Mouse (Mus musculus): ENCODE measurements around the gene Tcte3. TPM values are rescaled to one million over a fixed set of nuclear protein-coding genes. Genes with fewer than 3 reads are reported as not detected.
"Not testable (repeated sequence)": the region's sequence is repeated elsewhere in the genome, so short reads cannot be mapped to it uniquely, and the experiment has no call there.

The Tcte3 gene
- polyA plus RNA-seq (2014; fragmentation: Nextera tagmentation; extraction: Ambion mirVana): 0.97 TPM in 1 of 2 replicates, not detected in the other

DNA sequence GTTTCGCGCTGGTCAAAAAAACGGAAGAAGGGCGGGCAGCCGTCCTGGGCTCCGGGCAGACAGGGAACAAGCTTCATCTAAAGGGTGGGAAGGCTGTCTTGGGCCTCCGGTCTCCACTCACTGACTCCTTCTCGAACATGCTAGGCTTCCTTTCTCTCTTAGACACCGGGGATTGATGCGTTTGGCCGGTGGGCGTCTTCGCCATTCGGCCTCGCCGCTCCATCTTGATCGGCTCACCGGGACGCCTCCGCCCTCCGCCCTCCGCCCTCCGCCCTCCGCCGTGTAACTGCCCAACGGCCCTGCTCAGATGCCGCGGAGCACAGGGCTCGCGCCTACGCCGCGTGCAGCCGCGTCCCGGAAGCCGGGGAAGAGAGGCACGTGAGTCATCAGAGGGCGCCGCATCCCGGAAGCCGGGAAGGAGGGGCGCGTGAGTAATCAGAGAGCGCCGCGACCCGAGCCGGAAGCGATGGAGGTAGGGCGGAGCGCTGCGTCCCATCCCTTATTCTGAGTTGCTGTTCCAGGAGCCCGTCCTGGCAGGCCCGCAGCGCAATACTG, at the start of gene Tcte3, which contains the start of the genes Ermard and Gm3448:
TSS of gene Tcte3 (minus strand) at position 314 of the 555 bp plus-strand sequence.
TSS of gene Ermard (plus strand) at position 34 of the 555 bp plus-strand sequence.
TSS of gene Gm3448 (minus strand) at position 363 of the 555 bp plus-strand sequence.
- H3K36me3 ChIP-seq (ENCODE audit: control insufficient read depth, insufficient read depth, low read length); H3K4me1 ChIP-seq (ENCODE audit: control insufficient read depth, insufficient read depth, low read length); H3K27ac ChIP-seq (ENCODE audit: low read depth, low read length); H3K9ac ChIP-seq (ENCODE audit: low read depth, low read length); H3K4me3 ChIP-seq (ENCODE audit: low read depth, low read length); H3K27me3 ChIP-seq (ENCODE audit: control insufficient read depth, insufficient read depth, low read length); H3K9me3 ChIP-seq (replicated peaks; ENCODE audit: control insufficient read depth, low read length); H3K4me2 ChIP-seq: not testable (repeated sequence)
- ATAC-seq (replicated peaks; ENCODE audit: insufficient number of reproducible peaks, low FRiP score, low TSS enrichment): peak; percentile 97
- WGBS (ENCODE audit: insufficient replicate concordance): 0% methylated on average over 6 of the region's 56 CpGs

DNA sequence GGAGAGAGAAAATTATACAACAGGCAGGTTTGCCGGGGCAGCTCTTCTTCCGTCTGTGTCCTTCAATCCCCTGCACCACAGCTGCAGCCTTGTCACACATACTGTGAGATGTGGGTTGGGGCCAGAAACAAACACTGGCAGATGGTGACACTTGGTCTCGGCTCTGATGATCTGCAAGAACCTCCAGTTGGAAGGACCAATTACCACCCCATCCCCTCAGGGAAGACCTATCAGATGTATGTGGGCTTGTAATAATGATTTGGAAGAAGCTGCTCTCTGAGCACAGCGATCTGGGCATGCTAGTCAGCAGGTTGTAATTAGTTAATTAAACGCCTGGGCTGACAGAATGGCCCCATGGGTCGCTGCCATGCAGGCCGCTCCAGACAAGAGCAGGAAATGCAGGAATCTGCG, 47.3 kb upstream of the Tcte3 start:
- ATAC-seq (replicated peaks; ENCODE audit: insufficient number of reproducible peaks, low FRiP score, low TSS enrichment): no peak
- H3K36me3 ChIP-seq (ENCODE audit: control insufficient read depth, insufficient read depth, low read length): no peaks in the 10 kb centered on the region

DNA sequence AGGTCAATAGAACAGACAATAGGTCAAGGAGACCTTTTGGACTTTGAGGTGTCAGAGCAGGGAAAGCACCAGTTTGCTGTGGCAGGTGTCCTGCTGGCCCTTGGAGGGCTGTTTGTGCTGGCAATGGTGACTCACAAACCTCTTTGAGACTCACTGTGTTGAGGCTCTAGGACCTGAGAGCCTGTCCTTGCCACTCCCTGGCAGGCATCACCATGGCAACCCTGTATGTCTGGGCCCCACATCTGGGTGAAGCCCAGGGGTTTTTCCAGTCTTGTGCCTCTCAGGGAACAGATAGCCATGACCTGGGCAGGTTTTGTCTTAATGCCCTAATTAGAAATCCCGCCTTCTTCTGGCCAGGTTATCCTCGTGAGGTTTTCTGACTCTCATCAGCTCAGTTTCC, 46.9 kb upstream of the Tcte3 start:
- Histone ChIP-seq H3K9ac (ENCODE audit: low read depth, low read length) (no peak overlapping the region), H3K4me2 (no peak overlapping the region), H3K4me1 (ENCODE audit: control insufficient read depth, insufficient read depth, low read length) (peaks cover 4% of the 10 kb centered on the region; the same call in 1 of the 2 replicates), H3K36me3 (ENCODE audit: control insufficient read depth, insufficient read depth, low read length) (no peaks in the 10 kb centered on the region), H3K9me3 (replicated peaks; ENCODE audit: control insufficient read depth, low read length) (no peaks in the 10 kb centered on the region), H3K27ac (ENCODE audit: low read depth, low read length) (no peak overlapping the region), H3K4me3 (ENCODE audit: low read depth, low read length) (no peak overlapping the region), H3K27me3 (ENCODE audit: control insufficient read depth, insufficient read depth, low read length) (peaks cover 8% of the 10 kb centered on the region; the same call in 1 of the 2 replicates)
- WGBS (ENCODE audit: insufficient replicate concordance): 39% methylated on average over 2 of the region's 2 CpGs
- no peak for ATAC-seq (replicated peaks; ENCODE audit: insufficient number of reproducible peaks, low FRiP score, low TSS enrichment)

More for the DNA sequence above, 47.3 kb upstream of the Tcte3 start:
- WGBS (ENCODE audit: insufficient replicate concordance): 31% methylated on average over 8 of the region's 8 CpGs
- H3K4me1 ChIP-seq (ENCODE audit: control insufficient read depth, insufficient read depth, low read length): peaks cover 4% of the 10 kb centered on the region; the same call in 1 of the 2 replicates
- no peak overlapping the region for H3K4me2 ChIP-seq
- 0 out of 2 replicates have a peak, but pooled peaks cover 5% of the 10 kb centered on the region for H3K27me3 ChIP-seq (ENCODE audit: control insufficient read depth, insufficient read depth, low read length)
- no peak overlapping the region for H3K27ac ChIP-seq (ENCODE audit: low read depth, low read length)
- H3K9ac ChIP-seq (ENCODE audit: low read depth, low read length): no peak overlapping the region; the same call in 1 of the 2 replicates
- H3K4me3 ChIP-seq (ENCODE audit: low read depth, low read length): no peak overlapping the region
- no peaks in the 10 kb centered on the region for H3K9me3 ChIP-seq (replicated peaks; ENCODE audit: control insufficient read depth, low read length)

DNA sequence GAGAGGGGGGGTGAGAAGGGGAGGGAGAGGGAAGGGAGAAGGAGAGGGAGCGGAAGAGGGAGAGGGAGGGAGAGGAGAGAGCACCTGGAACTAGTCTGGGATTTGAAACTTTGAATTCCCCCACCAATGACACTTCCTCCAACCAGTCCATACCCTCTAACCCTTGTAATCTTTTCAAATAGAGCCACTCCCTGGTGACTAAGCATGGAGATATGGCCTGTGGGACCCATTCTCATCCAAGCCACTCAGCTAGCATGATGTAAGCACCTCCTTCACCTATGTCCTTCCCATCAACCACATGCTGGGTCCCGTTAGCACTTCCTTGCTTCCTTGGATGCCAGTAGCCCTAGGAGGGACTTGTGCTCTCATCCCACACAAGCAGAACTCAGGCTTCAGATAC, 43.7 kb upstream of the Tcte3 start:
- peak overlapping the region; percentile 78 for H3K27ac ChIP-seq (ENCODE audit: low read depth, low read length)
- H3K27me3 ChIP-seq (ENCODE audit: control insufficient read depth, insufficient read depth, low read length): peaks cover 11% of the 10 kb centered on the region

DNA sequence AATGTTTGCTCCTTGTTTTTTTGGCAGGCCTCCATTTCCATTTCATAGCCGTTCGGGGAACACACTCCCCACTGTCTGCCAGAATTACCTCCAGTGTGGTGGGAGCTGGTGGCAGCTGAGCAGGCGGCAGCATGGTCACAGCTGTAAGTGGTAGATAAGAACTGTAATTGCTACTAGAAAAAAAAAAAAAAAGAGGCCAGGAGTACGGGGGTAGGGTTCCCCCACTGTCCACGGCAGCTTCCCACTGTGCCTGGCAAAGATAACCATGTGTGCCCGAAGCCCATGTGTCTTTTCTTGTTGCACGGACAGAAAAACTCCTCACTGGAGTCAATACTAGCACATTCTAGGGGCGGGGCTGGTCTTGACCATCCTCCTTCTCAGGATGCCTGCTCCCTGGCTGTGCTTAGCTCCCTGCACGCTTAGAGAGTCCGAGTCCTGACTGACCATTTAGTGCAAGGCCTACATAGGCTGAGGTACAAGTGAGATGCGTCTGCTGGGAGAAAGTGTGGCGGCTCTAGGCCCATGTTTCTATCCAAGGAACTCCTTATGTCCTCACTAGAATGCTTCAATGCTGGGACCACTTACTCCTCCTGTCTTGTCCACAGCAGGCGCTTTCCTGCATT, 43.0 kb upstream of the Tcte3 start:
- H3K4me3 ChIP-seq (ENCODE audit: low read depth, low read length): no peak overlapping the region
- WGBS (ENCODE audit: insufficient replicate concordance): 23% methylated on average over 13 of the region's 13 CpGs
- peak; percentile 93 for ATAC-seq (replicated peaks; ENCODE audit: insufficient number of reproducible peaks, low FRiP score, low TSS enrichment)

More for the DNA sequence above, 43.7 kb upstream of the Tcte3 start:
- H3K36me3 ChIP-seq (ENCODE audit: control insufficient read depth, insufficient read depth, low read length): no peaks in the 10 kb centered on the region
- no peak overlapping the region for H3K4me3 ChIP-seq (ENCODE audit: low read depth, low read length)
- no peak overlapping the region for H3K9ac ChIP-seq (ENCODE audit: low read depth, low read length)
- WGBS (ENCODE audit: insufficient replicate concordance): 58% methylated on average over 2 of the region's 2 CpGs
- H3K4me2 ChIP-seq: no peak overlapping the region
- ATAC-seq (replicated peaks; ENCODE audit: insufficient number of reproducible peaks, low FRiP score, low TSS enrichment): peak; percentile 80
- no peaks in the 10 kb centered on the region for H3K9me3 ChIP-seq (replicated peaks; ENCODE audit: control insufficient read depth, low read length)
- peaks cover 4% of the 10 kb centered on the region; the same call in 1 of the 2 replicates for H3K4me1 ChIP-seq (ENCODE audit: control insufficient read depth, insufficient read depth, low read length)

DNA sequence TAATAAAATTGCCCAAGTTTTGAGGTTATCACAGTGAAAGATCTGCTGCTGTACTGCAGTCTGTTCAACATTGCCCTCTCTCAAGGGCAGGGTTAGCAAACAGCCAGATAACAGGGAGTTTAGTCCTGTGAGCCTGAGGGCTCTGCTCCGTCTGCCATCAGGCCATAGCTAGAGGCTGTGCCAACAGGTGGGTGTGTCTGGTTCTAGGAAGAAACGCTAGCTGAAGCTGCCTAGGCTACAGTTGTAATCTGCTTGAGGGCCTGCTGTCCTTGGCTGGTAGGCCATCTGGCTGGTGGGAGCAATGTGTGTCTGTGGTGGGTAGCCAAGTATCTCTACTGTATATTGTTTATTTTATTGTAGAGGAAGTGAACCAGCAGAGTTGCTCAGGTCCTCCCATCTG, 36.2 kb upstream of the Tcte3 start:
- Histone ChIP-seq H3K36me3 (ENCODE audit: control insufficient read depth, insufficient read depth, low read length) (no peaks in the 10 kb centered on the region), H3K4me1 (ENCODE audit: control insufficient read depth, insufficient read depth, low read length) (no peaks in the 10 kb centered on the region; the same call in 1 of the 2 replicates), H3K9me3 (replicated peaks; ENCODE audit: control insufficient read depth, low read length) (no peaks in the 10 kb centered on the region), H3K27me3 (ENCODE audit: control insufficient read depth, insufficient read depth, low read length) (no peaks in the 10 kb centered on the region; the same call in 1 of the 2 replicates), H3K9ac (ENCODE audit: low read depth, low read length) (no peak overlapping the region), H3K4me3 (ENCODE audit: low read depth, low read length) (no peak overlapping the region), H3K27ac (ENCODE audit: low read depth, low read length) (no peak overlapping the region), H3K4me2 (no peak overlapping the region)
- 0 out of 2 replicates have a peak, but pooled peaks have one; percentile 7 for ATAC-seq (replicated peaks; ENCODE audit: insufficient number of reproducible peaks, low FRiP score, low TSS enrichment)
- WGBS (ENCODE audit: insufficient replicate concordance): 41% methylated on average over 2 of the region's 2 CpGs

More for the DNA sequence above, 43.0 kb upstream of the Tcte3 start:
- Histone ChIP-seq H3K27me3 (ENCODE audit: control insufficient read depth, insufficient read depth, low read length) (peaks cover 11% of the 10 kb centered on the region), H3K9ac (ENCODE audit: low read depth, low read length) (no peak overlapping the region), H3K4me2 (peak overlapping the region; percentile 43), H3K9me3 (replicated peaks; ENCODE audit: control insufficient read depth, low read length) (no peaks in the 10 kb centered on the region), H3K4me1 (ENCODE audit: control insufficient read depth, insufficient read depth, low read length) (peaks cover 4% of the 10 kb centered on the region; the same call in 1 of the 2 replicates), H3K36me3 (ENCODE audit: control insufficient read depth, insufficient read depth, low read length) (no peaks in the 10 kb centered on the region), H3K27ac (ENCODE audit: low read depth, low read length) (peak overlapping the region; percentile 78)

DNA sequence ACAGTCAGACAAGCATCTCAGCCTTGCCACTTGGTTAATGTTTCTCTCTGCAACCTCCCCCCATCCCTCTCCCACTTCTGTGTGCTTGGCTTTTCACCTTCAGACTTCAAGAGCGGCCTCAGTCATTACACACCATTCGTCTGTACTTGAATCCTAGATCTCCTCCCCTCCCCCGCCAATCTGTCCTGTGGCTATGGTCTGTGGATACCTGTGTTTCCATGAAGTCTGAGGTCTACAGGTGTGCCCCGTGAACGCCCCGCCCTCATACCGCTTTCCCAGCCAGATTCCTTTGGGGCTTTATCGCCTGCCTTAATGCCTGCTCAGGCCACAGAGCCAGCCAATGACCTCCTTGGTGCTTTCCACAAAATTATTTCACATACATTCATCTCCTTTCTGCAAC, 33.7 kb upstream of the Tcte3 start:
- no peak overlapping the region for H3K4me3 ChIP-seq (ENCODE audit: low read depth, low read length)
- H3K27me3 ChIP-seq (ENCODE audit: control insufficient read depth, insufficient read depth, low read length): no peaks in the 10 kb centered on the region
- H3K4me1 ChIP-seq (ENCODE audit: control insufficient read depth, insufficient read depth, low read length): no peaks in the 10 kb centered on the region; the same call in 1 of the 2 replicates
- no peak overlapping the region for H3K9ac ChIP-seq (ENCODE audit: low read depth, low read length)
- H3K27ac ChIP-seq (ENCODE audit: low read depth, low read length): no peak overlapping the region
- 75% methylated on average over 8 of the region's 8 CpGs for WGBS (ENCODE audit: insufficient replicate concordance)
- H3K4me2 ChIP-seq: no peak overlapping the region
- ATAC-seq (replicated peaks; ENCODE audit: insufficient number of reproducible peaks, low FRiP score, low TSS enrichment): no peak
- H3K9me3 ChIP-seq (replicated peaks; ENCODE audit: control insufficient read depth, low read length): no peaks in the 10 kb centered on the region
- no peaks in the 10 kb centered on the region for H3K36me3 ChIP-seq (ENCODE audit: control insufficient read depth, insufficient read depth, low read length)

DNA sequence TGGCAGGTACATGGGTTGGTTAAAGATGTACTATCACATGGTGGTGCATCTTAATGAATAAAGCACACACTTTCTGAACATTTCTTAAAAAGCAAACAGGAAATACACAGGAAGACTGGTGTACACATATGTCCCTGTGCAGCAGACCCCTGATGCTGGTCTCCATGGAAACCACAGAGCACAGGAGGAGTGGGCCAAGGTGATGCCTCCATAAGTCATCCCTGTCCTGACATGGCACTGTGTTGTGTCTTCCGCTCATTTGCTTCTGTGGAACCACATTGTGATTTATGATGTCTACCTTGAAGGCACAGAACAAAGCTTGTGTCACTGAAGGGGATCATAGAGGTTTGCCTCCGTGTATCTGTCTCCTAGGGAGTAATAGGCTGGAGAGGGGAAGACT, 30.9 kb upstream of the Tcte3 start:
- Histone ChIP-seq H3K9ac (ENCODE audit: low read depth, low read length) (no peak overlapping the region), H3K36me3 (ENCODE audit: control insufficient read depth, insufficient read depth, low read length) (no peaks in the 10 kb centered on the region), H3K27ac (ENCODE audit: low read depth, low read length) (no peak overlapping the region), H3K27me3 (ENCODE audit: control insufficient read depth, insufficient read depth, low read length) (no peaks in the 10 kb centered on the region), H3K9me3 (replicated peaks; ENCODE audit: control insufficient read depth, low read length) (no peaks in the 10 kb centered on the region), H3K4me3 (ENCODE audit: low read depth, low read length) (no peak overlapping the region), H3K4me1 (ENCODE audit: control insufficient read depth, insufficient read depth, low read length) (peaks cover 7% of the 10 kb centered on the region), H3K4me2 (no peak overlapping the region)
- 85% methylated on average over 2 of the region's 2 CpGs for WGBS (ENCODE audit: insufficient replicate concordance)
- ATAC-seq (replicated peaks; ENCODE audit: insufficient number of reproducible peaks, low FRiP score, low TSS enrichment): no peak

All from heart, embryonic 11.5 days (tissue).